Mouse (Mus musculus): ENCODE measurements around the gene Fgd4.

Gene Fgd4

GRCm38 (mm10) chr16:16600461-16600860, at the start of gene Fgd4:
Gene Fgd4 (minus strand): TSS chr16:16600549.
- DNase-seq (ENCODE audit: low read depth in 1 of 2, low spot score in 2 of 2), result no peak

- DNase-seq (ENCODE audit: low read depth in 1 of 2, low spot score in 2 of 2), result no peak
Observed at GRCm38 (mm10) chr16:16645148-16645547, 44.8 kb upstream of the Fgd4 start.

DNA sequence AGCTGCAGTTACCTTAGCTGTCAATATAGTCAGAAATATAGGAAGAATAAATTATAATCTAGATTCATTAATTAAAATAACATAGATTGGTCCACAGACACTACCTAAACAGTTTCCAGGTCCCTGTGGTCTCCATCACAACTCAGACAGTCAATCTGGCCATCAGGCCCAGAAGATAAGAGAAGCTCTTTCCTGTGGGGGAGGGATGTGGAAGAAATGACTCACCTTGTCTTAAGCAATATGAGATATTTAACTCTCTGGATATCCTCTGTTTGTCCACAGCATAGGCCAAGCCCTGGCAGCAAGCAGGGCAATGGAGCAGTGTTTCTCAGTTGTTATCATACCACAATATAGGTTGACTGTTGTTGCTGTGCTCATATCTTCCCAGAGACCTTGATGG, 33.4 kb upstream of the Fgd4 start:
- no peak for DNase-seq (ENCODE audit: low read depth in 1 of 2, low spot score in 2 of 2)

GRCm38 (mm10) chr16:16599586-16600401, 555 bp downstream of the Fgd4 start:
- no peak for DNase-seq (ENCODE audit: low read depth in 1 of 2, low spot score in 2 of 2)

DNA sequence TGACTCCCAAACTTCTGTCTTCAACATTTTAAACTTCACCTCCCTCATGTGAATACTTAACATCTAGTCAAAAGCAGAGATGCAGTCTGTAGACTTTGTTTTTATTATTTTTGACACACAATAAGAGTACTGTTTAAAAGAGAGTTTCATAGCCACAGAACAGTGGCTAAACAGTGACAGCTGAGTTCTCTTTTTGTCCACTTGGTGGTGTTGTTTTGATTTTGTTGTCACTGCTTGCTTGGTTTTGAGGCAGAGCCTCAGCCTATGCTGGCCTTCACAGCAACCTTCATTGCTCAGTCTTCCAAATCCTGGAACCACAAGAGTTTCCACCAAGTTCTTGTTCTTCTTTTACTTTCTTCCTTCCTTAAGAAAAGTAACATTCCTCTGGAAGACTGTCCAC, 3.8 kb downstream of the Fgd4 start:
- DNase-seq (ENCODE audit: low read depth in 1 of 2, low spot score in 2 of 2), result no peak

- DNase-seq (ENCODE audit: low read depth in 1 of 2, low spot score in 2 of 2), result no peak
Observed at GRCm38 (mm10) chr16:16592622-16593021, 7.7 kb downstream of the Fgd4 start.

DNA sequence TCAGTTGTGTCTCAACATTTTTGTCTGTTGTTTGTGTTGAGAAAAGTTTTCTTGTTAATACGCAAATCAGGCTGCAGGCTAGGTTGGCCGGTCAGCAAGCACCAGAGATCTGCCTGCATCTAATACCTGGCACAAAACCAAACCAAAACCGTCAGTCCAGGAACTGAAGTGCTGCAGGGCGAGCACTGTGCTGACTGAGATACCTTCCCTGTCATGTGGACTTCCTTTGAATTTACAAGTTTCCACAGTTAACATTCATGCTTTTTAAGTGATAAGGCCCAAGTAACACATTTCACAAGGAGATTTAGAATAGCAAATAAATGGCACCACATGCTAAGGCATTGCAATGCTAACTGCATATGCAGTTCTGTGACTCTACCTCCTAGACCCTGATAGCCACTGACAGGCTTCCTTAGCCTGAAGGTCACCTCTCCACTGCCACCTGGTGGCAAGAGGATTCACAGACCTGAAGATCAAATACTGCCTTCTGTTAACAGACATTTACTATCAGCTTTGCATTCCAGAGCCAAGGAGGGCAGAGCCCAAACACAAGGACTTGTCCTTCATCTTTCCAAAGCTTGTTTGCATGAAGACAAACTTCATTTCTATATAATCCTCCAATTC, 15.8 kb downstream of the Fgd4 start:
- no peak for DNase-seq (ENCODE audit: low read depth in 1 of 2, low spot score in 2 of 2)

DNA sequence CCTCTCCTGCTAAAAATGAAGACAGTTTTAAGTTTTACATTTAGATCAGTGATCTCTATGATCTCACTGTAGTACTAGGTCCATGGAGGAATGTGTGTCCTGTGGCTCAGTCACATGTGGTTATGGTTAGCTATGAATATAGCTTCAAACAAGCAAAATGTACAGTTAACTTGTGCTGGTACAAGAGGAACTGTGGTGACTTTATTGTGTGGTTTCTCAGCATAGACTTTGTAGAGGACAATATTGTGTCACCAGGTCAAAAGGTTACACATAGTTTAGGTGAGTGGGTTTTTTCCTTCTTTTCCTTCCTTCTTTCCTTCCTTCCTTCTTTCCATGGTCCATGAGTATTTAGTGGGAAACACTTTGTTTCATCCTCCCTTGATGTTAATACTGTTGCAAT, 23.8 kb downstream of the Fgd4 start:
- no peak for DNase-seq (ENCODE audit: low read depth in 1 of 2, low spot score in 2 of 2)

DNA sequence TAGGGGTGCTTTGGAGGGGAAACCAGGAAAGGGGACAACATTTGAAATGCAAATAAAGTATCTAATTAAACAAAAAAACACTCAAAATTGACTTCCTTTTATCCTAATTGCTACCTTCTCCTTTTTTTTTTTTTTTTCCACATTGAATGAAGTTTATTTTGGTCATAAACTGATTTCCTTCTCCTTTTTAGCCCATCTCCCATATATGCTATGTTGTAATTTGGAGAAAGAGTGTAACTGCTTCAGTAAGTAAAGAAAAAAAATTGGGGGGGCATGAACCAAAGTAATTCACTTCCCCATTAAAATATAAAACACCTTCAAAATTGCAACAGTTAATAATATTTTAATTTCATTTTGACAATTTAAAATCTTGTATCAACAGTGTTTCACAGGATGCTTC, 25.8 kb downstream of the Fgd4 start:
- no peak for DNase-seq (ENCODE audit: low read depth in 1 of 2, low spot score in 2 of 2)

- DNase-seq (ENCODE audit: low read depth in 1 of 2, low spot score in 2 of 2), result no peak
Observed at GRCm38 (mm10) chr16:16573167-16573566, 27.2 kb downstream of the Fgd4 start.

GRCm38 (mm10) chr16:16571356-16571755, 29.0 kb downstream of the Fgd4 start:
- DNase-seq (ENCODE audit: low read depth in 1 of 2, low spot score in 2 of 2), result peak; percentile 25 to 63

DNA sequence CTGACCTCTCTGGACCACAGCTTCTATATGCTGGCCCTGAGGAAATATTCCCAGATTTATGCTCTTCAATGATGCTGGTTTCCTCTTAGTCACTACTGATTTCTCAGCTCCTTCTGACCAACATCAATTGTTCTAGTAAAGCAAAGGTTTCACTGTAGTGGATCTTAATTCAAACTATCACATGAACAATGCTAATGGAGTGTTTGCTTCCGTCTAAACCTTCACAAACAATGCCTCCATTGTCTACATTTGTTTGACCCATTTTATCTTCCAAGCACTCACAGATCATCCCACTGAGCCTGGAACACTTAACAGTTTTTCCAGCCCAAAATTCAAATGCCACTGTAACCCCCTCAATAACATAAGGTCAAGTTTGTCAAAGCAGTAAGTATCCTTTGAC, 33.6 kb downstream of the Fgd4 start:
- no peak for DNase-seq (ENCODE audit: low read depth in 1 of 2, low spot score in 2 of 2)

- DNase-seq (ENCODE audit: low read depth in 1 of 2, low spot score in 2 of 2), result no peak
Observed at GRCm38 (mm10) chr16:16566215-16566614, 34.1 kb downstream of the Fgd4 start.

GRCm38 (mm10) chr16:16565786-16566185, 34.6 kb downstream of the Fgd4 start:
- no peak for DNase-seq (ENCODE audit: low read depth in 1 of 2, low spot score in 2 of 2)

GRCm38 (mm10) chr16:16560718-16561117, 39.6 kb downstream of the Fgd4 start:
- DNase-seq (ENCODE audit: low read depth in 1 of 2, low spot score in 2 of 2), result no peak

DNA sequence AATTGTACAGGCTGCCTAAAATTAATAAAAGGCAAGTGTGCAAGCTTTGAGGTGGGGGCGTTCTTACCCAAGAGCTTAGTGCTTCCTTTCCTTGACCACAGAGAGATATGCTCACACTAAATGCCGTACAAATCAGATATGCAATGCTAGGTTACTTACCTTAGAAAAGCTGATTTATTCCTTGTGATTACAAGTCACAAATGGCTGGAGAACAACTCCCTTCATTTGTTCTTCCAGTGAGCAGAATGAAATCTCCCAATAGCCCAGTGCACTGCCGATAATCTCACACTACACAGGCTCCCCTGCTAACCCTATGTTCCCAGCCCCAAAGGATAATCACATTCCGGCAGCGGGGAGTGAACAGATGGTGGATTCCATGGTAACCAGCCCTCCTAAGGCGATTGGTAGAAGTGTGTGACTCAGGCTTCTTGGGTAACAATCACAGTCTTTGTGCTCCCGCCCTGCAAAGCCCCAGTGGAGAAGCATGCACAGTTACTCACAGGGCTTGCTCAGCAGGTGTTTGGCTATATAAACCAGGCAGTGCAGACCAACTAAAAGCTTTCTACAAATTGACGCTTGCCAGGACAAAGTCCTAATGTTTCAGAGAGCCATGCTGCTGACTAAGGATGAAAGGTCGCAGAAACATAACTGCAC, 40.3 kb downstream of the Fgd4 start:
- DNase-seq (ENCODE audit: low read depth in 1 of 2, low spot score in 2 of 2), result no peak

DNA sequence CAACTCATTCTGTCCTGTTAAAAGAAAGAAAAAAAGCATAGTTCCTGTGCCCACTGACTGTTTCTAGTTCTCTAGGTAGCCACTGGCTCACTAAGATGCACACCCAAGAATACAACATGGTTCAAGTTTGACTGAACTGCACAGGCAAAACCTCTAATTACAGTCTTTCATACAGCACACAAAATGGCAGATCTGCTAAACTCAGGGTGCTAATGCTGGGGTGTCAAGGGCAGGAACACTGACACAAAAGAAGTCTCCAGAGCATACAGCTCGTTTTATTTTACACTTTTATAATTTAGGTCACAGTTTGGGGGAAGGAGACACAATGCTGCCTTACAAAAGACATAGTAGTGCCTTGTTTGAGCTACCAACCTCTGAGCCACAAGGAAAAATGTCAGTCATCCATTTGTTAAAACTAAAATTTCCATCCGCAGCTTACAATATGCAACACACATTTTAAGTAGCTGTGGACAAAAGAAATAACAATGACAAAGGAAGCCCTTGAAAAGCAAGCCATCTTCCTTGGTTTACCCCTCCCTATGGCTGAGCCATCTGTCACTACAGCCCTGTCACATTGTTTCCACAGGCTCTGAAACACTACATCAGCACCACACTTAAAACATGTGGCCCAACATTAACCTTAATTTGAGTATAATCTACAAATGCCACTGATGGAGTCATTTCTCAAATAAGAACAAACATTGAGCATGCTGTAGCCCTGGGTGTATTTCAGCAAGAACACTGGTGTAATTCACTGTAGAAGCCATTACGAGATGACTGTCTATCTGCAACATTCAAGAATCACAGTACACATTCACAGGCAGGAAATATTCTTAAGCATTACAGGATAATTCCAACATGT, 41.1 kb downstream of the Fgd4 start:
- no peak for DNase-seq (ENCODE audit: low read depth in 1 of 2, low spot score in 2 of 2)

DNA sequence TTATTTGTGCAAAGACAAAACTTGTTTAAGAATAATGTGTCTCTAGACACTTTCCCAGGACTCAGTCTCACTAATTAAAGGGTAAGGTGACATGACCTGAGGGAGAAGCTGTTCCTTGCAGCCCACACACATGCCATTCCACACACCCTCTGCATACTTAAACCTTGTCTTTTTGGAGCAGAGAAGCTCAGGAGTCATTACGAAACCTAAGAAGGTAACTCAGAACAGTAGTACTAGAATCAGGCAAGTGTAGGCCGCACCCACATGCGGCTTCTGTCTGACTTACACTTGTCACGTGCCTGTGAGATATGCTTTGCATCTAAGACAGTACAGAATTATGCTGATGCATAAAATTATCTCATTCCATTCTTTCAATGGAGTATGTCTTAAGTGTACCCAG, 42.6 kb downstream of the Fgd4 start:
- no peak for DNase-seq (ENCODE audit: low read depth in 1 of 2, low spot score in 2 of 2)

DNA sequence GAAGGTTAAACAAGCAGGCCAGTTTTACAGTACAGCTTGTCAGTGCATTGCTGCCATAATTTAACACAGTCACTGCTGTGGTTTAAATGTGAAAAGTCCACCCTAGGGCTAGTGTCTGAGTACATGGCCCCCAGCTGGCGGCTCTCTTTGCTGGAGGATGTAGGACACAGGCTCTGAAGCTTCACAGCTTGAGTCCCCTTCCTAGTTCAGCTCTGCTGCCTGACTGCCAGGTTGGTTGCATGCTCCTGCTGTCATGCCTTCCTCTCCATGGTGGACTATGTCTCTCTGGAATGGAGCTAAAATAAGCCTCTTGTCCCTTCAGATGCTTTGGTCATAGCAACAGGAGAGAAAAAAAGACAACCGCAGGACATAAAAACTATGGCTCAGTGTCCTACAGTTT, 46.3 kb downstream of the Fgd4 start:
- DNase-seq (ENCODE audit: low read depth in 1 of 2, low spot score in 2 of 2), result no peak

DNA sequence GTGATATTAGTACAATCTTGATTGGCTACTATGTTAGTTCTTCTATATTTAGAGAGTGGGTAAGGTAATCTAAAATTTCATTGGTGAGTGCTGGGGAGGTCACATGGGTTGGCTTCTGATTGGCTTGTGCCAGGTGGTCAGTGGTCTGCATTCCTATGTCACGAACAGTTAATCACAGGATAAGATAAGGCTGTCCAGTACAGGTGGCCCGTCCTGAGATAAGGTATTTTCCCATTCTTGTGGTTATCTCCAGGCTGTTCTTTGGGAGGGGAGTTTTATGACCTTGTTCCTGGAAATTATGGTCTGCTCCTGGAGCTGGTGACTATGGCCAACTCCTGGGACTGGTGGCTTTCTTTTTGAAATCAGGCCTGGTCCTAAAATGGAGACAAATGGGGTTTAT, 48.2 kb downstream of the Fgd4 start:
- no peak for DNase-seq (ENCODE audit: low read depth in 1 of 2, low spot score in 2 of 2)

- DNase-seq (ENCODE audit: low read depth in 1 of 2, low spot score in 2 of 2), result no peak
Observed at GRCm38 (mm10) chr16:16549105-16549504, 51.2 kb downstream of the Fgd4 start.
